Mouse (Mus musculus): ENCODE measurements at regions not wholly inside any gene's neighbourhood (a gene's known extent, or its start where the extent isn't known, plus 50 kb on each side); places are given as distances from the start of the nearest gene placed in this dataset.
A peak's percentile ranks its signal among the peaks of the same experiment; 100 is the strongest.

DNA sequence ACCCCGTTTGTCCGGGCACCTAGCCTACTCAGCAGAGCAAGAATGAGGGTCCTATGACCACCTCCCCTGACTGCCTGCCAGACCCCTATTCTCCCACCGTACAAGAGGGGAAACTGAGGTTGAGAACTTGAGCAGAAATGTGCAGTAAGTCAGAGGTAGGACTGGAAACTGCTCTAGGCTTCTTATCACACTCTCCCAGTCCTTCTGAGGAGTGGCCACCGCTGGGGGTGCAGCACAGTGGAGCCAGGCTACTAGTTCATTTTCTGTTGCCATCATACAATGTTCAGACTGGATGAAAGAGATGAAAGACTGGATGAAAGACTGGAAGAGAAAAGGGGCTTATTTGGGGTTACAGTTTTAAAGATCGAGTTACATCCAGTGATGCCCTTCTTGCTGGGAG lies 78.7 kb upstream of the Shb start:
- DNase-seq (ENCODE audit: low spot score) (no peak), ATAC-seq (ENCODE audit: low FRiP score, low TSS enrichment) (no peak)
- no peak overlapping the region for H3K4me3 ChIP-seq (ENCODE audit: low read depth, low read length)
- no peaks in the 10 kb centered on the region for H3K36me3 ChIP-seq (ENCODE audit: control insufficient read depth, insufficient read depth, low read length)
- H3K27me3 ChIP-seq (ENCODE audit: control insufficient read depth, insufficient read depth, low read length) = no peaks in the 10 kb centered on the region
- WGBS = 83% methylated on average over 5 of the region's 5 CpGs
- H3K4me2 ChIP-seq (replicated peaks; ENCODE audit: low read depth) = no peak overlapping the region
- no peak overlapping the region for H3K9ac ChIP-seq (ENCODE audit: low read length)
- H3K27ac ChIP-seq (replicated peaks) = no peak overlapping the region
- TF ChIP-seq CTCF (IDR thresholded peaks at IDR 0.05; ENCODE audit: low read depth) (no peak), EP300 (optimal IDR thresholded peaks at IDR 0.05) (no peak)
- H3K4me1 ChIP-seq (replicated peaks; ENCODE audit: control insufficient read depth, insufficient read depth) = no peaks in the 10 kb centered on the region
- H3K9me3 ChIP-seq (ENCODE audit: control insufficient read depth, low read length) = no peaks in the 10 kb centered on the region

DNA sequence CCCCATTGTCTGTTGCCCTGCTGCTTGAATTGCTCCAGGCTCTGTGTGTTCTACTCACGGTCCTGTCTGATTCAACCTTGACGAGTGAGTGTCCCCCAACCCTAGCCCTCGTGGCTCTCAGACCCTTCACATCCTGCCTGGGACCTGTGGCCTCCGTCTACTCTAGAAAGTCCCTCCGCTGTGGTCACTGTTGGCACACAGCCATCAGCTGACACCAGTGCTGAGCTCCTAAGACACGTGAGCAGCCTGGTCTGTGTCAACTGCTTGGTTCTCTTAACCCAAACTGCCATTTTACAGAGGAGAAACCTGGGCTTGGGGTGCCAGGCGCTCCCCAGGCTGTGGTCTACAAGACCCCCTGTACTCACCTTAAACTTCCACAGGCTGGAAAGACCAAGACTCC lies 74.3 kb upstream of the Shb start:
- Histone ChIP-seq H3K9ac (ENCODE audit: low read length) (no peak overlapping the region), H3K27ac (replicated peaks) (no peak overlapping the region), H3K36me3 (ENCODE audit: control insufficient read depth, insufficient read depth, low read length) (no peaks in the 10 kb centered on the region), H3K4me1 (replicated peaks; ENCODE audit: control insufficient read depth, insufficient read depth) (no peaks in the 10 kb centered on the region), H3K4me3 (ENCODE audit: low read depth, low read length) (no peak overlapping the region), H3K9me3 (ENCODE audit: control insufficient read depth, low read length) (no peaks in the 10 kb centered on the region), H3K27me3 (ENCODE audit: control insufficient read depth, insufficient read depth, low read length) (no peaks in the 10 kb centered on the region), H3K4me2 (replicated peaks; ENCODE audit: low read depth) (no peak overlapping the region)
- 46% methylated on average over 7 of the region's 7 CpGs for WGBS
- DNase-seq (ENCODE audit: low spot score) (no peak), ATAC-seq (ENCODE audit: low FRiP score, low TSS enrichment) (no peak)
- TF ChIP-seq EP300 (optimal IDR thresholded peaks at IDR 0.05) (no peak), CTCF (IDR thresholded peaks at IDR 0.05; ENCODE audit: low read depth) (no peak)

DNA sequence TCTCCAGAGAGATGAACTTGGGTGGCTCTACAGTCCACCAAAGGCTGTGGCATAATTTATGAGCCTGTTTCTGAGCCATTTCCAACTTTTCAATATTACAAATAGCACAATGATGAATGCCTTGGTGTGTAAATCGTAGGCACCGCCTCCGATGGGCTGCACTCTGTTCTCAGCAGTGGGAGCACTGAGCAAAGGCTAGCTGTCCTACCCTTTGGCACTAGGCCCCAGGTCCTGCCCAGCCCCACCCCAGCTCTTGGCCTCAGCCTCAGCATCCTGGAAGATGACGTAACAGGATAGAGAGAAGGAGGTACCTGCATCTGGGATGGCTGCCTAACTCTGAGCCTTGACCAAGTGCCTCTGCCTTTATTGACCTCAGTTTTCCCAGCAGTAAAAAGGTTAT lies 73.4 kb upstream of the Shb start:
- H3K4me1 ChIP-seq (replicated peaks; ENCODE audit: control insufficient read depth, insufficient read depth) = no peaks in the 10 kb centered on the region
- WGBS = 63% methylated on average over 4 of the region's 4 CpGs
- no peak overlapping the region for H3K4me3 ChIP-seq (ENCODE audit: low read depth, low read length)
- DNase-seq (ENCODE audit: low spot score) = peak; percentile 22
- H3K27me3 ChIP-seq (ENCODE audit: control insufficient read depth, insufficient read depth, low read length) = no peaks in the 10 kb centered on the region
- H3K9me3 ChIP-seq (ENCODE audit: control insufficient read depth, low read length) = no peaks in the 10 kb centered on the region
- H3K27ac ChIP-seq (replicated peaks) = no peak overlapping the region
- no peak for TF ChIP-seq EP300 (optimal IDR thresholded peaks at IDR 0.05)
- no peak for TF ChIP-seq CTCF (IDR thresholded peaks at IDR 0.05; ENCODE audit: low read depth)
- ATAC-seq (ENCODE audit: low FRiP score, low TSS enrichment) = peak; percentile 53; the same call in 1 of the 2 replicates
- H3K4me2 ChIP-seq (replicated peaks; ENCODE audit: low read depth) = no peak overlapping the region
- H3K36me3 ChIP-seq (ENCODE audit: control insufficient read depth, insufficient read depth, low read length) = no peaks in the 10 kb centered on the region
- no peak overlapping the region for H3K9ac ChIP-seq (ENCODE audit: low read length)

DNA sequence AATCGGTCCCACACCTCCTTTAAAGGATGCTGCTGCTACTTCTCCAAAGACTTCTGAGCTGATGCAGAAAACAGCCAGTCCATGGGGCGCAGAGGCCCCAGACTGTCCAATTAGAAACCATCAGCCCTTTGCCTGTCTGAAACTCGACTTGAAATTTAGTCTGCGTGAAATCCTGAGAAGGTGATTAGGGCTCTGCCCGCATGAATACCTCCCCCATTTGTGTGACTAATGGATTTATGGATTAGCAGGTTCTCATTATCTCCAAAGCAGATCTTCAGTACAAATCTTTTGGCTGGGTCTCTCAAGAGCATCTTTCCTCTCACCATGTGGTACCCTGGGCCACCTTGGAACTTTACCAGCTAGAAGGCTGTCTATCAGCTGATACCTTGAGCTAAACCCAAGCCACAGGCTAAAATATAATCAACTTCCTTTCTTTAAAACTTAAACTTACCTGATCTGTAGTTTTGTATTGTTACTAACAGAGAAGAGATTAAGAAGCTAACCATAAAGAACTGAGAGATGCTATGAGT lies 72.1 kb upstream of the Shb start:
- 75% methylated on average over 5 of the region's 5 CpGs for WGBS
- H3K4me2 ChIP-seq (replicated peaks; ENCODE audit: low read depth) = no peak overlapping the region
- H3K4me3 ChIP-seq (ENCODE audit: low read depth, low read length) = no peak overlapping the region
- H3K36me3 ChIP-seq (ENCODE audit: control insufficient read depth, insufficient read depth, low read length) = no peaks in the 10 kb centered on the region
- DNase-seq (ENCODE audit: low spot score) = no peak
- no peaks in the 10 kb centered on the region for H3K27me3 ChIP-seq (ENCODE audit: control insufficient read depth, insufficient read depth, low read length)
- ATAC-seq (ENCODE audit: low FRiP score, low TSS enrichment) = no peak
- no peak overlapping the region for H3K9ac ChIP-seq (ENCODE audit: low read length)
- TF ChIP-seq EP300 (optimal IDR thresholded peaks at IDR 0.05) = no peak
- no peak for TF ChIP-seq CTCF (IDR thresholded peaks at IDR 0.05; ENCODE audit: low read depth)
- no peak overlapping the region for H3K27ac ChIP-seq (replicated peaks)
- no peaks in the 10 kb centered on the region for H3K4me1 ChIP-seq (replicated peaks; ENCODE audit: control insufficient read depth, insufficient read depth)
- H3K9me3 ChIP-seq (ENCODE audit: control insufficient read depth, low read length) = no peaks in the 10 kb centered on the region

DNA sequence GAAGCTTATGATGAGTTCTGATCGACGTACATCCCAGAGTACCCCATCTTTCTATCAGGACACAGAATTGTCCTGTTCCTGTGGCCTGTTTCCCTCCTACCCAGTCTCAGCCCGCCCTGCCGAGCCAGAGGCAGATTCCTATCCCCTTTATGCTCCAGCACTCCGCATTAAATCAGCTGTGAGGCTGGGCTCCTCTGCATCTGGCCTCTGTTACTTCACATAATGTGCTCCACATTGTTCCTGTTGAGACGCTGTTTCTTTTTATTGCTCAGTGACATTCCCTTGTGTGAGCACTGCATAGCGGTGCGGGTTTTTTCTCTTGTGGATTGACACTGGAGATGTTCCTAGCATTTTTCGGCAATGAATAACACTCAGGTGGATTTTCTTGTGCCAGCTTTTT lies 68.2 kb upstream of the Shb start:
- no peaks in the 10 kb centered on the region for H3K9me3 ChIP-seq (ENCODE audit: control insufficient read depth, low read length)
- H3K4me3 ChIP-seq (ENCODE audit: low read depth, low read length) = no peak overlapping the region
- no peaks in the 10 kb centered on the region for H3K27me3 ChIP-seq (ENCODE audit: control insufficient read depth, insufficient read depth, low read length)
- DNase-seq (ENCODE audit: low spot score) (no peak), ATAC-seq (ENCODE audit: low FRiP score, low TSS enrichment) (no peak)
- WGBS = 60% methylated on average over 9 of the region's 9 CpGs
- H3K4me1 ChIP-seq (replicated peaks; ENCODE audit: control insufficient read depth, insufficient read depth) = no peaks in the 10 kb centered on the region
- no peak overlapping the region for H3K4me2 ChIP-seq (replicated peaks; ENCODE audit: low read depth)
- H3K9ac ChIP-seq (ENCODE audit: low read length) = no peak overlapping the region
- H3K27ac ChIP-seq (replicated peaks) = no peak overlapping the region
- no peaks in the 10 kb centered on the region for H3K36me3 ChIP-seq (ENCODE audit: control insufficient read depth, insufficient read depth, low read length)
- TF ChIP-seq CTCF (IDR thresholded peaks at IDR 0.05; ENCODE audit: low read depth) = no peak
- no peak for TF ChIP-seq EP300 (optimal IDR thresholded peaks at IDR 0.05)

DNA sequence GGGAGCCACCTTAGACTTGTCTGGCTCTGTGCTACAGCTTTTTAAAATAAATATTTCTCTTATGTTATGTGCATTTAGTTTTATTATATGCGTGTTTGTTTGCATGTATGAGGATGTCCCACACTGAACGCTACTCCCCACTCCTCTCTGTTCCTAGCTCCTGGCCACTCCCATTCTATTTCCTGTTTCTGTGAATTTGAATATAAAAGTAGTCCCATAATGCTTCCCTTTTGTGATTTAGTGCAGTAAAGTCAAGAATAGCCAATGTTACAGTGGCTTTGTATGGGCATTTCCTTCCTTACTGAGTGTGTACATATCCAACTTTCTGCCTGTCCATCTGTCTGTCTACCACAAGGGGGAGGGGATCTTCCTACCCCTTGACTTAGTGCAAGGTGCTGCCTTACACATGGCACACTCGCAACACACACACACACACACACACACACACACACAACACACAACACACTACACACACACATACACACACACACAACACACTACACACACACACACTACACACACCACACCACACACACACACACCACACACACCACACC lies 61.2 kb upstream of the Shb start:
- TF ChIP-seq EP300 (optimal IDR thresholded peaks at IDR 0.05) = no peak
- TF ChIP-seq CTCF (IDR thresholded peaks at IDR 0.05; ENCODE audit: low read depth) = peak; percentile 35; the same call in 1 of the 2 replicates
- H3K27ac ChIP-seq (replicated peaks) = no peak overlapping the region
- peaks cover 3% of the 10 kb centered on the region; the same call in 1 of the 2 replicates for H3K4me1 ChIP-seq (replicated peaks; ENCODE audit: control insufficient read depth, insufficient read depth)
- DNase-seq (ENCODE audit: low spot score) (no peak), ATAC-seq (ENCODE audit: low FRiP score, low TSS enrichment) (no peak)
- H3K4me3 ChIP-seq (ENCODE audit: low read depth, low read length) = no peak overlapping the region
- WGBS = 77% methylated on average over 3 of the region's 3 CpGs
- no peaks in the 10 kb centered on the region for H3K36me3 ChIP-seq (ENCODE audit: control insufficient read depth, insufficient read depth, low read length)
- no peak overlapping the region for H3K9ac ChIP-seq (ENCODE audit: low read length)
- no peak overlapping the region for H3K4me2 ChIP-seq (replicated peaks; ENCODE audit: low read depth)
- no peaks in the 10 kb centered on the region for H3K27me3 ChIP-seq (ENCODE audit: control insufficient read depth, insufficient read depth, low read length)
- H3K9me3 ChIP-seq (ENCODE audit: control insufficient read depth, low read length) = no peaks in the 10 kb centered on the region

Measured in stomach, postnatal 0 days (tissue).